Mouse (Mus musculus) fibroblast of lung, adult 2 months (primary cell): ENCODE data around the gene Trp63.
"Not testable (repeated sequence)": the region's sequence is repeated elsewhere in the genome, so short reads cannot be mapped to it uniquely, and the experiment has no call there.

Experiments used
- DNase-seq: peaks from one replicate; pipeline ENCODE4 v3.0.0-alpha.2; 2011; ENCODE audit warnings: low read depth

Gene Trp63

GRCm38 (mm10) chr16:25683531-25684248 is at the start of gene Trp63:
Gene Trp63 (plus strand): TSS chr16:25683763.
- no peak for DNase-seq

DNA sequence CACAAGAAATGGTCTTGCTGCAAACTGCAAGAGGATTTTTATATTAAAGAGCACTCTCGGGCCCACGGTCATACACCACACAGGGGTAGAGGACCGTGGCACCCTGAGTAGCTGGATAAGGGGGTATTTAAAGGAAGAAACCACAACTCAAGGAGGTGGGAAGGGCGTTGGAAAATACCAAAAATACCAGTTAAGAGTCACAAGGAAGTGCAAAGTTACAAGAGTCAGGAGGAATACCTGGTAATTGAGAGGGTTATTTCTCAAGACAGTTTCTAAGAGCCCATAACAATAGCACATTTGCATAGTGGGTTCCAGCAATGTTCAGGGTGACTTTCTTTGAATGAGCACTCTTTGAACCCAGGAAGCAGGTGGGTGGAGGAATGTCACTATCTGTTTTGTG is 38.8 kb upstream of the Trp63 start:
- not testable (repeated sequence) for DNase-seq

DNA sequence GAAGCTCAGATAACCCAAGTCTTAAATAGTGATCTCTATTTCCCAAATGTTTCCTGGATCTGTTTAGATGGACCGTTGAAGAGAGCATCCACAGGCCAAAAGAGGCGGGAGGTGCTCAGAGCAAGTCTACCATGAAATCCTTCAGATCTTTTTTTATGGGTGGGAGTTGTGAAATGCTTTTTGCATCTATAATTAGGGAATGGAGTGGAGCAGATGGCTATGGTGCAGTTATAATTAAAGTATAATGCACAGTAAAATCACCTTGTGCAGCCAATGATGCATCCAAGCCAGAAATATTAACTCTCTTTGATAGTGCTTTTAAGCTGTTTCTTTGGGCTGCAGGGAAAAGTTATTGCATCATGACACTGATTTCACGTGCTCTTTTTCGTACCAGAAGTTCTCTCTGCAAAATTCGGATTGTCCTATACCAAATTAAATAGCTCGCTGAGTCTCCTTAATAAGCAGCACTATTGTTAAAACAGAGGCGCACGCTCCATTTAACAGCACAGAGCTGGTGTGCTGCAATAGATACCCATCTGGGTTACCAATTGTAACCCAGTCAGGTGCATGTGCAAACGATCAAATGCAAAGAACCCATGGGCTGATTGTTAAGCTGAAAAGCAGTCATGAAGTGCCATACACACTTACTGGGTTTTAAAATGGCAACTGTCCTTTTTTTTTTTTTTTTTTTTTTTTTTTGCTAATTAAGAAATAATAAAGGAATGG is 22.9 kb upstream of the Trp63 start:
- DNase-seq = no peak

GRCm38 (mm10) chr16:25663116-25663515 is 20.4 kb upstream of the Trp63 start:
- DNase-seq = no peak

DNA sequence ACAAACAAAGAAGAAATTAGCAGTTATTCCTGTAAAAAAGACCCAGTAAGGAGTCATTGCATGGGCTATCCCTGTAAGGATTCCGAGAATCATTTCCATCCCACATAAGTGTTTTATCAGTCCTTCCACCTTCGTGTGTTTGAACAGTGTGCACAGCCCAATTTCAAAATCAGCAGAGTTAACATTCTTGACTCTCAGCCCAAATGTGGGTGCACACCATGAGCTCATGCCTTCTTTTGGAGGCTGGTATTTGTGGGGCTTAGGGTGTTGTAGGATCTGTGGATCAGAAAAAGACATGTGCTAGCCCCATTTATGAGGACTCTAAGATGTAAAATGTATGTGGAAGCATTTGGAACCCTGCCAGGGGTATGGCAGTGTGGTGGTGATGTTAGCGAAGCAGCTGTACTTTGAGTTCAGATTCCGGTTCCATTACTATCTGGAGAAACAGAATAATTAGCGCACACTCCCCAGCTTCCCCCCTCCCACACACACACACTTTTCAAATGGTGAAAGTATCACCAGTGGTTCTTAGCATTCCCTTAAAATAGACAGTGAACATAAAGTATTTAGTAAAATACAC is 9.6 kb upstream of the Trp63 start:
- no peak for DNase-seq

DNA sequence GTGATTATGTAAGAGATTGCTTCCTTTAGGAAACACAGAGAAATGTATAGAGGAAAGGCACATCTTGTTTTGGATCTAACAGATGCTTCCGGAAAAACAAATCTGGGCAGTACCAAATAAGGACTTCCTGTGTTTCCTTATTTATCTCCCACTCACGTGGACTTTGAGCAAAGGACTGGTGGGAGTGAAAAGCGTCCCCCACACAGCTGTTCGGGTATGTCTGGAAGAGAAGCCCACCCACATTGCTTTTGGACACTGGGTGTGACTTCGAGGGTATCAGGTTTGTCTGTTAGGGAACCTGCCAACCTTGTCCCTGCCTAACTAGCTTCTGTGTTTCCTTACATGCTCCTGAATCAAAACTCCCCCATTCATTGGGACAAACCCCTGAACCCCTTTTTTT is 3.2 kb upstream of the Trp63 start:
- DNase-seq = no peak

- no peak for DNase-seq
Observed at GRCm38 (mm10) chr16:25682533-25682932, 1.0 kb upstream of the Trp63 start.

- no peak for DNase-seq
Observed at GRCm38 (mm10) chr16:25684572-25684971, 1.0 kb downstream of the Trp63 start.

- DNase-seq = no peak
Observed at GRCm38 (mm10) chr16:25690612-25691011, 7.0 kb downstream of the Trp63 start.

- DNase-seq = no peak
Observed at GRCm38 (mm10) chr16:25701252-25701651, 17.7 kb downstream of the Trp63 start.

GRCm38 (mm10) chr16:25706260-25706659 is 22.7 kb downstream of the Trp63 start:
- DNase-seq = no peak

DNA sequence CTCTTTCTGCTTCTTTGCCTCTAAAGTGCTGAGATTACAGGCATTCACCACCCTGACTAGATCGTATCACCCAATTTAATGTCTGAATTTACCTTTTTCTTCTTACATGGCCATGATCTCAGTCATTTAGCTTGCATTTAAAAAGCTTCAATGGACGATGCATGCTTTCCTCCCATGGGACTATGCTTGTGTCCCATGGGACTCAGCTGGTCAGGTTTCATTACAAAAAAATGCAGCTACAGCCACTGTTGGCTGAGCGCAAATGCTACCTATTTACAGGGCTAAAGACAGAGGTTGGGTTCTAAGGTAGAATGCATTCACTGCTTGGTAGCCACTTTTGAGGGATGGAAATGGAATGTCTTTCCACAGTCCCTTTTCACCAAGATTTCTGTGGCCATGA is 32.2 kb downstream of the Trp63 start:
- DNase-seq = no peak

DNA sequence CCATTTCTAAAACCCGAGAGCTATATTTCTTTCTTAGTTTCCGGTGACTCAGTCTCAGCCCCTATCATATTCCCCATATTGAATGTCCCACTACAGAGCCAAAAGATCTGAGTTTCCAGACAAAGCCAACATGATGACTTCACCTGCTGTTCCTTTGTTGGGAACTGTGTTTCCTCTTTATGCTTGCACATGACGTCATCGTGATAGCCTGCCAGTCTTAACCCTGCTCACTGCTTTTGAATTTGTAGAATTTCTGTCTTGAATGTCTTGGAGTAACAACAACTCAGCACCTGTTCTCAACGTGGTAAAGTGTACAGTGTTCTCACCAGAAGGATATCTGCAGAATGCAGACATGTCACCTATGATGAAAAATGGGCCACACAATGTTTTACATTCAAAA is 39.6 kb downstream of the Trp63 start:
- DNase-seq = no peak

DNA sequence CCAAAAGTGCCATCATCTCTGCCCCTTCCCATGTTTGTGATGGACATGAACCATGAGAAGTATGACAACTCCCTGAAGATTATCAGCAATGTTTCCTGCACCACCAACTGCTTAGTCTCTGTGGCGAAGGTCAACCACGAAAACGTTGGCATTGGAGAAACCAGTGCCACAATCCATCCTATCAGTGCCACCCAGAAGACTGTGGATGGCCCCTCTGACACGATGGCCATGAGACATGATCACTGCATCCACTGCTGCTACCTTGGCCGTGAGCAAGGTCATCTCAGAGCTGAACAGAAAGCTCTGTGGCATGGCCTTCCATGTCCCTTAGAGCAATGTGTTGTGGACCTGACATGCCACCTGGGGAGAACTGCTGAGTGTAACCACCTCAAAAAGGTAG is 43.4 kb downstream of the Trp63 start:
- DNase-seq = no peak

DNA sequence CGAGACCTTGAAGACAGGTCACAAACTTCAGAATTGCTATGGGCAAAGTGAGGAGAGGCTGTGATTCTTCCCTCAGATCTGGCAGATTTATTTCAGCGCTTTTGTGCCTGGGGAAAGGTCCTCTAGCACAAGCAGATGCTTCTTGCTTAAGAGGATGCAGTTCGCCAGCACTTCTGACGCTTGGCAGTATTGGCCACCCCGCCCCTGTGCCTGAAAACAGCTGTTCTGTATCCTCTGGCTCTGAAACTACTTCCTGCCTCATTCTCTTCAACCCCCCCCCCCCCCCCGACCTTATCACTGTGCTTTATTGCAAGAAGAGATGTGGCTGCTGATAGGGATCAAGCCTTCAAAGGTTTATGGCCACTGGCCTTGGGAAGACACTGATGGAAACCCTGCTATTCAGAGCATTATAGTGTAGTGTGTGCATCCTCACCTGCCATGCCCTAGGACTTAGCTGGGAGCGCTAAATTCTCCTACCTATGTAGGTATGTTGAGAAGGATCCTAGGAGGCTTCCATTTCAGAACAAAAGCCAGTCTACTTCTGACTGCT is 44.5 kb downstream of the Trp63 start:
- DNase-seq = no peak

DNA sequence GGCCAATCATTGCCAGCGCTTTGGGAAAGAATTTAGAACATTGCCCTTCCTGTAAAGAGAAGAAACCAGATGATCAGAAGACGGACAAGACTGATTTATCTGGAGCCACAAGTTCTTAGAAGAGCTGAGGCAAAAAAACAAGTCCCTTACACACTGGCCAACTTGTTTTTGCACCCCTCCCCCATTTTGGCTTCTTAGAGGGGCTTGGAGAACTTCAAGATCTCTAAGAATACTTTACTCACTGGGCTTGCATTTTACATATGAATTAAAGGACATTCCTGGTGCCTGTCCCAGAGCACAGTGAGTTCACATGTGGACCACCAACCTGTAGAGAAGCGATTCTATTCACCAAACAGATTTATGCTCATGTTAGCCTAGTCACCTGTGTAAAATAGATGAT is 53.3 kb downstream of the Trp63 start:
- no peak for DNase-seq

DNA sequence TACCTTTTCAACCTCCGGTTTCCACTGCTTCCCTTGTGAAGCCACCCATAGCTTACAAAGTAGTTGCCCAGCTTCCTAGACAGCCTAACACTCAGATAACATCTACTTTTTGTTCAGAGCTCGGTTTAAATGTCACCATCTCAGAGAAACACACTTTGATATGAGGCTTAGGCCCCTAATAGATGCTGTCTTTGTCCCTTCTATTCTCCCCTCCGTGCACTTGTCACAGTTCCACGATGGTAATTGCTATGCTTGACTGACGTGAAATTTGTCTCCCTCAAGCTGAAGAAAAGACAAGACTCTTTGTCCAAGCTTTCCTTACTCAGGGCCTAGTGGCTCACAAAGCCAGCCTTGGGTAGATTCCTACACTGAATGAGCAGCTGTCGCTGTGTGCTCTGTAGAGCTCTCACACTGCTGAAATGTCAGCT is 54.1 kb downstream of the Trp63 start:
- DNase-seq = no peak

DNA sequence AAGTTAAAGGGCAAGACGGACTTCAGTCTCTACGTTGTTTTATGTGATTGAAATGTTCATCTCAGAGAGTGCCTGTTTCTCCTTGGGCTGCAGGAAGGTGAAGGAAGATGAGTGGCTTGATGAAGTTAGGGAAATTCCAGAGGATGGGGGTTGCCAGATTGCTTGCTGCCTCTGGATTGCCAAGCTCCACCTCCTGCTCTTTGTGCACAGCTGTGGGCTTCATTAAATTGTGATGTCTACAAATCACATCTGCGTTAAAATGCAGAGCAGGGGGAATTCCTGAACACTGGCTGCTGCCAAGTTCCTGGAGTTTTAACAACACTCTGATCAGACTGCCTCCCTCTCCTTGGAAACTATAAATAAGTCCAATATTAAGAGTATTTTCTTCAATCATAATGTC is 63.2 kb downstream of the Trp63 start:
- DNase-seq = peak; percentile 15

GRCm38 (mm10) chr16:25751866-25752265 is 68.3 kb downstream of the Trp63 start:
- no peak for DNase-seq

GRCm38 (mm10) chr16:25758108-25758507 is 74.5 kb downstream of the Trp63 start:
- DNase-seq = no peak

GRCm38 (mm10) chr16:25765549-25765948 is 82.0 kb downstream of the Trp63 start:
- no peak for DNase-seq

- no peak for DNase-seq
Observed at GRCm38 (mm10) chr16:25774611-25775010, 91.0 kb downstream of the Trp63 start.

- DNase-seq = peak; percentile 22
Observed at GRCm38 (mm10) chr16:25777501-25777900, 93.9 kb downstream of the Trp63 start.
